Mouse (Mus musculus) right cerebral cortex, postnatal 10 days (tissue): ENCODE measurements at regions not wholly inside any gene's neighbourhood (a gene's known extent, or its start where the extent isn't known, plus 50 kb on each side); places are given as distances from the start of the nearest gene placed in this dataset.

ENCODE experiments used
- DNase-seq, 2 experiments: peaks; one replicate each; pipeline ENCODE4 v3.0.0; 2021; ENCODE audit warnings: low spot score in 2 of 2

- DNase-seq, result no peak
These were observed 56.5 kb upstream of the Grin2b start for GRCm38 (mm10) chr6:136229791-136230190.

DNA sequence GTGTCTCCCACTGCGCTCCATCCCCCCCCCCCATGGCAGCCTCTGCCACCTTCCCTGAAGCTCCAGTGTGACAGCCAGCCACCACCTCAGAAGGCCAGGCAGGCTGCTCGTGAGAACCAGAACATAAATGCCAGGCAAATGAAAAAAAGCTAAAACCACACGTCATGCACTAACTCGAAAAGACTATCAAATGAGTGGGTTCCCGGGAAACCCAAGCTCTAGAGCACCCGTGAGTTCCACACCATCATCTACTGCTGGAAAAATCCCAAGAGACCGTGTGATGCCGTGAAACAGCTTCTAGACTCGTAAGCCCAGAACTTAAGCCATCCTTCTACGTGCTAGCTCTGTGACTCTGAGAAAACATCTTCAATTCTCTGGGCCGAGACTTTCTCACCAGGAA lies 62.2 kb upstream of the Grin2b start:
- peak in 1 of 2 experiments; percentile 62 for DNase-seq

DNA sequence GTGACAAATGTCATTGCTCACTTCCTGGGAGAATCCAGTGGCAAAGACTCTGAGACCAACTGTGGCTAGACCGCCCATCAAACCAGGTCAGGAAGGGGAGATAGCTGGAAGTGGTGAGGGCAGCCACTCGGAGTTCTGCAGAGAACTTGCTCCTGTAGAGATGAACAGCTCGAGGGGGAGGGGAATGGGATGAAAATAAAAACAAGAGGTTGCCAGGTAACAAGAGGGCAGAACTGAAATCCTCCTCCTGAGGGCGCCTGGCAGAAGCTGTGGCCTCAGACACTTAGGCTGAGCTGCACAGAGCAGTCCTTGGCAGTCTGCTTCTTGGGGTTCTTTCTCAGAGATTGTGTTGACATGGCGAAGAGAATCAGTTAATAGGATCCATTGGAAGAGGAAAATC lies 65.7 kb upstream of the Grin2b start:
- no peak for DNase-seq

- no peak for DNase-seq
These were observed 66.1 kb upstream of the Grin2b start for GRCm38 (mm10) chr6:136239416-136239815.

DNA sequence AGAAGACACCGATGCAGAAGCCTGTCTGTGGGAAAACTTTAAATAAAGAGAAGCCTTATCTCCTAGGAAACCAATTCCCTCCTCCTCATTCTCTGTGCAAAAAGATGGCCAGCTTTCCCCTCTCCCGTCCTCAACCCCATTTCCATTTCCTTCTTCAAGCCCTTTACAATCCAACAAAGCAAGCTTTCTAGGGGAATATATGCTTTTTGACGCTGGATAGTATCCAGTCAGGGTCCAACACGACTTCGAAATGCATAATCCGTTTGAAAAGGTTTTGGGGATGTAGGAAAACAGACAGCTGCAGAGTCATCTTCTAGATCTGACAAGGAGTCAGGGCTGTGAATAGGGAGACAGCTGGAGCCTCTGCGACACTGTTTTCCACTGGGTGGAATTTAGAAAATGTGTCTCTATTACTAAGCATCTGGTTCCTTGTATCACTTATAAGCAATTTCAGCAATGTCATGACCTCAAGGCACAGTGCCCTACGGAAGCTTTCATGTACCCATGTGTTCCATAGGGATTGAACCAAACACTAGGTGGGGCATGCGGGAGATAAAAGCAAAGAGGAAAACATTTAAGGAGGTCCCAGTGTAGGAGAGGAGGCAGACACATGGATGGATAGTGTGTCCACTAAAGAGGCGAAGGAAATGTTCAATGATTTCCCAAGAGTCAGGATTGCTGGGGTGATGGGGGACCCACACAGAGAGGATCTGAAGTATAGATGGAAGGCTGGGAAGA lies 68.4 kb upstream of the Grin2b start:
- DNase-seq, result peak; percentile 44 to 68

DNA sequence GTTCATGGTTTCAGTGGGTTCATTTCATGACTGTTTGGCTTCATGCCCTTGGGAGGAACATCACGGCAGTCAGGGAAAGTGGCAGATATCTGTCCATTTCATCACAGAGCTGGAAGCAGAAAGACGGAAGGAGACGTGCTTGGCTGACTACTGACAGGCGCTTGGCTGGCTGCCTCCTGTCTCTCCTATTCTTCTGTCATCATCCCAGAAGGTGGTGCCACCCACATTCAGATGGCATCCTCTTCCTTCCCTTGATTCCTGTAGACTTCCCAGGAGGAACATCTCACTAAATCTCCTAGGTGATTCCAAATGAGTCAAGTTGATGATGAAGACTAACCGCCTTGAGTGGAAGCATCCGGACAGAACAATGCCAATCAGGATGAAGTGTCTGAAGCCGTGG lies 71.6 kb upstream of the Grin2b start:
- DNase-seq, result peak in 1 of 2 experiments; percentile 27

GRCm38 (mm10) chr6:136255726-136256512 lies 71.4 kb upstream of the Gm8994 start:
- no peak for DNase-seq

DNA sequence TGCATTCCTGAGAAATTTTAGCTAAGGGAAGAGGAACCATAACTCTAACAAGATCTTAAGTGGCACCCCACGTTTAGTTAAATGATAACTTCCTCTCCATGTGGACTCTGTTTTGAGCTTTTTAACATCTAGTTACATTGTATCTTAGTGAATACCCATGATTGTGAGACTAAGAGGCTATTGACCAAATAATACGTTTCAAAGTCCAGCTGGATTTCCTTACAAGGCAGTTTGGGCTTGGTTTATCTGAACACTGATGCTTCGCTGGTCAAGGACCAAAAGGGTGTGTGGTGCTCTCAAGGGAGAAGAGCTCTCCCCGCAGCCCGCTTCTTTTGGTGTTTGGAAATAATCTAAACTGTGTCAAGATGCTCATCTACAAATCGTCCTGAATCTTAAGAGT lies 51.6 kb upstream of the Gm8994 start:
- DNase-seq, result no peak

DNA sequence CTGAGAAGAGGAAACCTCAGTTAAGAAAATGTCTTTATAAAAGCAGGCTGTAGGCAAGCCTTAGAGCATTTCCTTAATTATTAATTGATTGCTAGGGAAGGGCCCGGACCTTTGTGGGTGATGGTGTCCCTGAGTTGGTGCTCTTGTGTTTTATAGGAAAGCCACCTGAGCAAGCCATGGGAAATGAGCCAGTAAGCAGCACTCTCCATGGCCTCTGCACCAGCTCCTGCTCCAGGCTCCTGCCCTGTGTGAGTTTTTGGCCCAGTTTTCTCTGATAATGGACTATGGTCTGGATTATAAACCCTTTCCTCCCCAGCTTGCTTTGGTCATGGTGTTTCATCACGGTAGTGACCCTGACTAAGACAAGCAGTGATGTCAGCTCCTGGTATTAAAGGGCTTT lies 50.6 kb upstream of the Gm8994 start:
- DNase-seq, result no peak
